Mouse (Mus musculus) urinary bladder, adult 18-20 months (tissue): ENCODE measurements around the gene Usp40.
A peak's percentile ranks its signal among the peaks of the same experiment; 100 is the strongest.

Source experiments
- DNase-seq, 2 experiments: peaks; one replicate each; pipeline ENCODE4 v3.0.0; 2022; ENCODE audit warnings: low spot score in 2 of 2, mixed read lengths in 2 of 2

Gene Usp40

DNA sequence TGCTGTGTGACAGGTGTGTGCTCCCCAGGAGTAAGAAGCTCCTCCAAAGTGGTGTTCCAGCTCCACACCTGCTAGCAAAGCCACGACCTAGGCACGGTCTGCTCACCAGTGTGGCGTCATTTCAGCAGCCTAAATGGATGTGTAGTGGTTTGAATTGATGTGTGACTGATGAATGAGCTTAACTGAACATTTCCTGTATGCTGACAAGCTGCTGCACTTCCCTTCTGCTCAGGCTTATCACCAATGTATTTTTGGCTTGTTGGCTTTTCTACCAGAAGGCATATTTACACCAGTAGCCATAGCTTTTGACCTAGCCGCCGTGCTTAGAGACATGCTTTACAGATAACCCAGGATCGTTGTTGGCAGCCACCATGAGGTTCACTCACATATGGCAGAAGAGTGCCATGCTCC is 60.7 kb downstream of the Usp40 start:
- DNase-seq: no peak

DNA sequence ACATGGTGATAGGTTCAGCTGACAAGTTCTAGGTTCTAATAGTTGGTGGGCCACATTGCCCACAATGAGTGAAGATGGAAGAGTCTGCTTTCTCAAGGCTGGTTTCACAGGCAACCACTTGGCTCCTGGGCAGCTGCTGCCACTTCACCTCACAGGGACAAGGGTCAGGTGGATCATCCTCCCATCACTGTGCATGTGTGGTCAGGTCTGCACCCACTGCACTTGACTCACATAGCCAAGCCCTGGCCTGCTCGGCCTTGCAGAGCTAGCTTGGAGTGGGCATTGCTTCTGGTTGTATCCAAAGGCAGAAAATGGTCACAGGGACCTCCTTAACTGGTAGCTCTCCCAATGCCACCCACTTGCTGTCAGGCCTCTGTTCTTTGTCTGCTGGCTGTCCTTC is 66.6 kb downstream of the Usp40 start:
- no peak for DNase-seq

DNA sequence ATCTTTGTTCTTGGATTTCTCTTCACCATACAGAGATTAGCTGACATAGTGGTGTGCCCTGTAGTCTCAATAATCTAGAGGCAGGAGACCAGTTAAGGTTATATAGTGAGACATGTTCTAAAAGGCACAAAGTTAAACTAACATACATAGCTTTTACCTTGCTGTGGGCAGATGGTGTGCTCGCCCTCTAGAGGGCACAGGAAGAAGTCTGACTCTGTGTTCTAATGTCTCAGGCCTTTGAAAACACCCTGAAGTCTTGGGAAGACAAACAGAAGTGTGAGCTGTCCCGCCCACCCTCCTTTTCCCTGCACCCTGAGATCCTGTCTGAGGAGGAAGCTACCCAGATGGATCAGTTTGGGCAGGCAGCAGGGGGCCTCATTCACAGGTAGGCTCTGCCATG is 71.8 kb downstream of the Usp40 start:
- DNase-seq: no peak

DNA sequence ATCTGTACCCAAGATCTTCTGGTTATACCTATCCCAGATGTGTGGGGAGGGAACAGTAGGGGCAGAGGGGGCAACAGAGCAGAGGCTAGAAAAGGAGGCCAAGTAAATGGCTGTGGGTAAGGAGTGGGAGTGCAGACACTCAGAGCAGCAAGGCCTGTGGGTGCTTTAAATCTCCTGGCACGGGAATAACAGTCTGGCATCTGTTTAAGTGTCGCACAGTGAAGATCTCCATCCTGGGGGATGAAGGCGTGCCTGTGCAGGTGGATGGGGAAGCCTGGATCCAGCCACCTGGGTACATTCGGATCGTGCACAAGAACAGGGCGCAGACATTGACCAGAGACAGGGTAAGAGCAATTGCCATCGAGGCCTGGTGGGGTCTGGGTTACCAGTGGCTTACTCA is 72.3 kb downstream of the Usp40 start:
- no peak for DNase-seq

DNA sequence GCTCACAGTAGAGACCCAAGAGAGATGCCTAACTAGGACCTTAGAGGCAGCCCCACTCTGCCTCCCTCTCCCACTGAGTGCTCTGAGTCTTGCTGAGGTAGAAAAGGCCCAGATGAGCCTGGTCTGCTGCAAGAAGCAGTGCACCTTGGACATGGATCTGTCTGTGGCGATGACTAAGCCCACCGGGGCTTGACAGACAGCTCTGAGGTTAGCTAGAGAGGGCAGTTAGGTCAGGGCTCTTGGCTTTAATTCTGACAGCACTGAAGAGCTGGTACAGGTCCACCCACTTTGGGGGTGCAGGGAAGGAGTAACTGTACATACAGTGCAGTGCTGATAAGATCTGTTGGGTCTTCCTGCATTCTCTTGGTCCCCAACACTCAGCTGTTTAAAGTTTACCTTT is 72.8 kb downstream of the Usp40 start:
- DNase-seq: no peak

DNA sequence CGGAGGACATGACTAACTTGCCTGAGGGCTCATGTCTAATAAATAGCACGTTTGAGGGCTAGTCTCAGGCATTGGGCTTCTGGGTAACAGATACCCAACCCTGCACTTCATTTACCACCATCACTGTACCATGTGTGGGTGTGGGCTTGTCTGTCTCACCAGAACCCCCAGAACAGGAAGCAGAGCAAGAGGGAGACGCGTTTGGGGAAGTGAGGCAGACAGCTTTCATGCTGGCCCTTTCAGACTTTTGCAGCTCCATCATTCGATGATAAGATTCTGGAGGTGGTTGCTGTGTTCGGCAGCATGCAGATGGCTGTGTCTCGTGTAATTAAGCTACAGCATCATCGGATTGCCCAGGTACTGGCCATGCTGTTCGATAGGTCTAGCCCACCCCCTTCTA is 73.3 kb downstream of the Usp40 start:
- no peak for DNase-seq

DNA sequence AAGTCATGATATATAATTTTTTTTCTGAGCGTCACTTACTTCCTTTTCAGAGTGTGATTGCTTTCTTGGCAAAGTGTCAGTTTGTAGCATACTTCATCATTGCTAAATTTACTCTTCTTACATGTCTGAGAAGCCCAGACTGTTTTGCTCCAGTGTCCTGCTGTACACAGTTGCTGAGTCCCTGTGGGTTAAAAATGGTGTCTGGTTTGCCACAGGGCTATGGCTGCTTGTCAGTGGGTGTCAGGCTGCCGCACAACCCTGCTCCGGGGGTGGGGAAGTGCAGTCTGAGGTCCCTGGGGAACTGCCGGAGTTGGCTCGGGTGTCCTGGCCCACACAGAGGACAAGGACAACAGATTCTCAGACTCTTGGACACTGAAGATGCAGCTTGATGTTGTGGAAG is 75.3 kb downstream of the Usp40 start:
- DNase-seq: no peak

DNA sequence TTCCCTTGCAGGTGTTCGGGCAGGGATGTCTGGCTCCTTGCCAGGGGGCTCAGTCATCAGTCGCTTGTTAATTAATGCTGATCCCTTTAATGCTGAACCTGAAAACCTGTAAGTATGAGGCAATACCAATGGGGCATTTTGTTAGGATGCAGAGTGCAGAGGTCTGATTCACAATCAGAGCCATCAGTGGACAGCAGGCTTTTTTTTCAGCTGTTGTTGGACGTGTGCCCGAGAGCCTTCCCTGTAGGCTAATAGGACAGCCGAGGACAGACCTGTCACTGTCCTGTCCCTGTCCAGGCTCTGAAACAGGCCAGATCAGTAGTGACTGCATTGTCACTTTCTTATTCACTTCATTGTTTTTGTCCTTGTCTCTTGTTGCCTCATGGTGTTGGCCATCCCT is 78.6 kb downstream of the Usp40 start:
- DNase-seq: no peak

DNA sequence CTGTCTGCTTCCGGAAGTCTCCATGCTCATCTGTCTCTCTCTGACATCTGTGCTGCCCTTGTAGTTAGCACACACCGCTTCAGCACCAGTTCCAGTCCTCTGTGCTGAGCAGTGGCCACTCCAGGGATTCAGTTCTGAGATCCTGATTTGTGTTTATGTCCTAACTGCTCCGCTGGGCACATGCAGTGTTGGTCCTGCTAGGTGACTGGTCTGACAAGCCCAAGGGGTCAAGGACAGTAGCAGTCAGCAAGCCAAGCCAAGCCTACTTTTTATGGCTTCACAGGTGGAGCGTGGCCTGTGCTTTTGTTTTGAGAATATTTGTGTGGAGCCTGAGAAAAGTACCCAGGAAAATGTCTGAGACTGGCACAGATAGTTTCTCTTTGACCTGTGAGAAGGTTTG is 83.5 kb downstream of the Usp40 start:
- no peak for DNase-seq

DNA sequence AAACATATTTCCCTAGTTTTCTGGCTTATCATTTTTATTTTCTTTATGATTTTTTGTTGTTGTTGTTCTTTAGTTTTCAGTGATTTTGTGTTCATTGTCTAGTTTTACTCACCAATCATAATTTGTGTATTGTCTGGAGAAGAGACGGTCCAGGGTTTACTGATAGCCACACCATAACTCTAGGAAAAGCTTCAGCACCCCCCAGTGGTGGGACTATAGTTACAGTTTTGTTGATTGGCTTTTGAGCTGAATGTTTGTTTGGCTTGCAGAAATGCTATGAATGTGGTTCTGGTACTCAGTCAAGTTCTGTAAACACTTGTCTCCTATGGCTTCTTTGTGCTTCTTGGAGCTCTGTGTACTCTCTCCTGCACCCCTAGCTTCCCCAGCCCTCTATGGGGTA is 85.7 kb downstream of the Usp40 start:
- DNase-seq: peak in 1 of 2 experiments; percentile 33

DNA sequence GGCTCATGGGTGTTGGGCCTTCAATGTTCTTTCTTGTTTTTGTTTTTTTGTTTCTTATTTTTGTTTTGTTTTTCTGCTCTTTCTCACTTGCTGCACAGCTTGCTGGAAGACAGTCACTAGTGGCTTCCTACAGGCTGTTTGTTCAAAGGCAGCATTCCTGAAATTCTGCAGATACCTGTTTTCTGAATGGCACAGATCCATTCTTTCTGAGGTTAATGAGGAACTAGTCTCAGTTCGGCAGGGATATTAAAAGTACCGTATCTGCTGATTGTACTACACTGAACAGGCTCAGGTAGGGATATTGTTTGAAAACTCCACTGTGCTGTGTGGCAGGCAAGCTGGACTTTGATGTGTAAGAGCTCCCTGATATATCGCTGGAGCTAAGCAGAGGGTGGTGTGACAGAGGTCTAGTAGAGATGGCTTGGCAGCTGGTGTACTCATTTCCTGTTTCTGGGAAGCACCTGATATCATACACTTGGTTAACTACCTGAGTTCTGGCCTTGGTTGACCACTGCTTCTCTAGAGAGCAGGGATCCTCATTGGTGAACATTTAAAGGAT is 88.2 kb downstream of the Usp40 start:
- DNase-seq: no peak

DNA sequence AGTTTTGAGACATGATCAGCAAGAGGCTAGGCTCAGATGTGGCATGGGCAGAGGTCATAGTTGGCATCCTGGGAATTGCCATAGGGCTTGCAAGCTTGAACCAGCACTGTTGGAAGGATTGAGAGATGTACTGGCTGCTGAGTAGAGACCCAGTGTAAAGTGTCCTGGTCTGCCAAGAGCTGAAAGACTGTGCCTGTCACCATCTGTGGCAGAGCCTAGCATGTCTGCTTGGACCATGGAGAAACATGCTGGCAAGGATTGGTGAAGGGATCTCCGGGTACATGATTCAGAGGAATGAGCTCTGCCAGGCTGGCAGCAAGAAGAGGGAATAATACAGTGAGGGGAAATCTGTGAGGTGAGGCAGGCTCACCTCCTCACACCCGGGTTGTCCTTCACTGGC is 90.3 kb downstream of the Usp40 start:
- DNase-seq: no peak

DNA sequence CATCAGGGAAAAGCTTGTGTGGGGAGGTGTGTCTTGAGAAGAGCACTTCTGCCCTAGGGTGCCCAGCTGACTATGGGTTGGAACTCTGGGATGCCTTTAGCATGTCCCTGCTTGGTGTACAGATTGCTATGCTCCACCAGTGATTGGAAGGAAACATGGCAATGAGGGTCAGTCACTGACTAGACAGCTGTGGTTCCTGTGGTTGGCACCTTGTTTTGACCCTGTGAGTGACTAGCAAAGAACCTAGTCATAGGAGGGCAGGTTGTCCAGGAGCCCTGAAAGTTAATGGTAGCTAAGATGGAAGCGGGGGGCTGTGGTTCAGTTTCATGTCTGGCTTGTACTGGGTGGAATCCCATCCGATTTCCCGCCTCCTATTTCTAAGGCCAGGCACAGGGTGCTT is 91.0 kb downstream of the Usp40 start:
- no peak for DNase-seq

DNA sequence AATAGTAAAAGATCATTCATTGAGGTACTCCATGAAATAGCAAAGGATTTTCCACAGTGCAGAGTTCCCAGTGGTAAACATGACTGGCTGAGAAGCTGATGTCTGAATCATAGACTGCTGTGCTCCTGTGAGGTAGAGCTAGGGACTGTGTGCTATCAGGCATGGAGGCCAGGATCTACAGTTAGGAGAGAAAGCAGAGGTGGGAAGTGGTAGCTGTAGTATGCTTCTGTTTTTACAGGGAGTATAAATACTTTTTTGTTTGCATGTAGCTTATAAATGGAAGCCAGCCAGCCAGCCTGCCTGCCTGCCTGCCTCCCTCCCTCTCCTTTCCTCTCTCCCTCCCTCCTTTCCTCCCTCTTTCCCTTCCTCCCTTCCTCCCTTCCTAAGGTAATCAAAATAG is 95.0 kb downstream of the Usp40 start:
- no peak for DNase-seq

DNA sequence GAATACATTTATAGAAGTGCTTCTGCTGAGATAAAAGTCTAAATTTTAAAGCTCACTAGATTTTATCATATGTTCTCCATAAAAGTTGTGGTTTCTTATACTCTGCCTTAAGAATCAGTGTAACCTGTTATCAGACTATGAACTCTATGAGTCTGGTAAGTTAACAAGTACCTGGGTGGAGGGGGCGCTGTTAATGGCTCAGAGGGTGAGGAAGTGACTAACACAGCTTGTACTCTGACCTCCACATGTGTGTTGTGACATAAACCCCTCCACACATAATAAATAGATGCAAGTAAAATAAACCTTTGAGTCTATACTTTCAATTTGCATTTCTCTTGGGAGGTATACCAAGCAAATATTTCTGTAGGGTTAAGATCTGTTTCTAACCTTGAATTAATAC is 97.9 kb downstream of the Usp40 start:
- no peak for DNase-seq

DNA sequence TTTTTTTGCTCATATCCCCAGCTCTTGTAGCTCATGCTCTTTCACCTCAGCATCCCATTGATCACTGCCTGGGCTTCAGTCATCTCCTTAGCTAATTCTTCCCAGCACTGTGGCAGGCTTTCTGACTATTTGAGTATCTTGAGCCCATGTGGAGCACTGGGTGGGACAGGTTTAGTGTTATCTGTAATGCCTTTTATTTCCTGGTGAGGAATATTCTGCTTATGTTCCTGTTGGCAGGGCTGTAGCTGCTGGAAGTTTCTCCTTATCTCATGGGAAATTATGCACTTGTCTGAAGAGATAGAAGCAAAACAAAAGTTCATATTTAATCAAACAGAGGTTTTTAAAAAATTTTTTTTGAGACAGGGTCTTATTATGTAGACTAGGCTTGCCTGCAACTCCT is 98.8 kb downstream of the Usp40 start:
- no peak for DNase-seq

DNA sequence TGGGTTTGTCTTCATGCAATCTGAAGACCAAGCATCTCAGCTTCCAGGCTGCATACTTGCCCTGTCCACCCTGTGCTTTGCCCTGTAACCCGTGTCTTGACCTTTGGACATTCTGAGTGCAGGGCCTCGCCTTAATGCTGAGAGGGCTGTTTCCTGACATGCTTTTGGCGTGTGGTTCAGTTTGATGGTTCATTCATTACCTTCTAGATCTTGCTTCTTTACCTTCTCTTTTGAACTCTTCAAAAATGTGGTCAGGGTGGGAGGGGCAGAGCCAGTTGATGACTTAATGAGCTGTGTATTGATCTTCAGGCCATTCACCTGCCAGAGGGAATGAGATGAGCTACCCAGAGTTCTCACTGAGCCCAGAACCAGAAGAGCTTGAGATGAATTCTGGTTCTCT is 99.6 kb downstream of the Usp40 start:
- DNase-seq: no peak

DNA sequence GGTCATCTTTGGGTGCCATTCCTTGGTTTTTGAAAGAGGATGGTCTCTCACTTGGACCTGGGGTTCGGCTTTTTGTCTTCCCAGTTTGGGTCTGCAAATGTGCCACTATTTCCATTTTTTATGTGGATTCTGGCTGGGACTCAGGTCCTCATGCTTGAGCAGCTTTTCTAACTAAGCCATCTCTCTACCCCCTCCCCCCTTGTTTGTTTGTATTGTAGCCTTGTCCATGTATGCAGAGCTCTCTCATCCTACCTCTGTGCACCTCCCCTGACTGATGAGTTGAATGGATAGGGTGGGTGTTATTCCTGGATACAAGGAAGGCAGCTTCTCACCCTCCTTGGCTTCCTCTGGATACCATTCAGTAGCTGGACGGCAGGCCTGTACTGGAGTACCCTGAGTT is 100.3 kb downstream of the Usp40 start:
- DNase-seq: no peak

DNA sequence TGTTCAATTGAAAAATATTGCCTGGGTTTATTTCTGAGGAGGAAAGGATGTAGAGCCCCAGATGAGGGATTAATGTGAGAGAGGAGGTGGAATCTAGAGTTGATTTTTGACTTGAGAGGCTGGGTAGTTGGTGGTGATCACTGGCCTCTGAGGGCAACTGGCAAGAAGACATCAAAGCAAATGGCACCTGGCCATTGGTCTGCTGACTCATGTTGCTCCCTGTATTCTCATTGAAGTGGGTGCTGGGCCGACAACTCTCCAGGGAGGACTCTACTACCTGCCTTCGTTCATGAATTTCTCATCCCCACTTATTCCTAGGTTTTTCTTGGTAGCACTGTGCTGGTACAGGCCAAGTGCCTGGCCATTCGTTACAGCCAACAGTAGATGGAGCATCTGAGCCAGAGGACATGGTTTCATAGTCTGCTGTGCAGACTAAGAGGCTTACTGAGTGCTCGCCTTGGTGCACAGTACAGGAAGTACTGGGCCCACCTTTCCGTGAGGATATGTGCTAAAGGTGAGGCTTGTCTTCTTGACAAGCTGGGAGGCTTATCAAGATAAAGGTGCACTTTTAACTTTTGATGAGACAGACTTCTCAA is 101.9 kb downstream of the Usp40 start:
- no peak for DNase-seq

DNA sequence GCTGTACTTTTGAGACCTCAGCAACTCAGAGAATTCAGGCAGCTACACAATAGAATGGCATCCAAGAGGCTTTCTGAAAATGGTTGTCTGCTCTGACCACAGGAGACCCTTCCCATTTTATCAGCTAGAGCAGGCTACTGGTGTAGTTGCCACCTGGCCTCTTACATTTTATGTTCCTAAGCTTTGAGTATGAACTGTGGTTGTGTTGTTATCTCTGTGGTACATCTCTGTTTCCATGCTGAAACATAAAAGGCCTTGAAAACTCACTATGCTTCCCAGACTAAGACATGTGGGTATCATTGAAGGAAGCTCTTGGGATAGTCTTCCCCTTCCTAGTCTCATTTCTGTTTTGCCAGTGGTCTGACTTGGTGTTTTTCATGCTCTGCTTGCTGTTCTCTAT is 106.2 kb downstream of the Usp40 start:
- DNase-seq: no peak

DNA sequence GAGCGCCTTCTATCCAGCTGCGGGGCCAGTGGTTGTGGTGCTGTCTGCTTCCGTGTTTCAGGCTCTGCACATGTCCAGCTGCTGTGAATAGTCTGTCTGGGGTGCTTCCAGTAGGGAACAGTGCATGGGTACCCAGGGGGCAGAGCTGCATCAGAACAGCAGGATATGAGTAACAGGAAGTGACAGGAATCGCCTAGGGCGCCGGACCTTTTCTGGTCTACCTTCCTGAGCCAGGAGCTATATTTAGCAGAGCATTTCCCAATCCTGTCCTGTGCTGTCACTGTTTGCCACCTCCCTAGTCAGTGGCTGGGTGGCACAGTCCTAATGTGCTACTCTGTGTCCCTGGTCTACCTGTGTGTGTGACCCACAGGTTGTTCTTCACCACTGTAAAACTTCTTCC is 107.4 kb downstream of the Usp40 start:
- DNase-seq: no peak

DNA sequence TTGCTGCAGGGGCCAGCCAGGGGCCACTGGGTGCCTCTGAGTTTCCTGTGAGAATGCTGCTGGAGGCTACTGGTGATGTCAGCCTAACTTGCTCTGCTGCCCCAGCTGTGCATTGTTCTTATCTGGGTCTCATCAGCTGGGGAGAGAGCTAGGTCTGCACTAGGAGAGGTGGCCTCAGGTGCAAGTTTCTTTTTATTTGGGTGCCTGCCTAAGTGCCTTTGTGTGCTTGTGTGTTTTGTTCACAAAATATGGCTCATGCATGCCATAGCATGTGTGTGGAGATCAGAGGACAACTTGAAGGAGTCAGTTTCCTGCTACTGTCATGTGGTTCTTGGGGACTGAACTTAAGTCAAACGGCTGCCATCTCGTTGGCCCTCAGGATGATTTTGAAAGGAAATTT is 108.7 kb downstream of the Usp40 start:
- no peak for DNase-seq

DNA sequence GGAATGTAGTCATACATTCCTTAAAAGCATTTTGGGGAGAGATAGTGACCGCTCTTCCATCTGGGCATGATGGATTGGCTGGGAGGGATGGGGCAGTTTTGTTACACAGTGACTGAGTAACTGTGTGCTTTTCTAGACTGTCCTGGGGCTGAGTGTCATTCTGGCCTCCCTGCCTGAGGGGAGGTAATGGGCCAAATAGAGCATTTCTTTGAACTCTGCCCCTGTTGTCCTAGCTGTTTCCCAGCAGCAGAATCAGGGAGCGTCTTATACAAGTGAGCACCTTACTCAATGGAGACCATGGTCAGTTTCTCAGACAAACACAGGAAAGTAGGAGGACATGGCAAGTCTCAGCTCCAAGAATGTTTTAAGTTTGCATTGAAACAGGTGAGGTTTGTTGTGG is 111.4 kb downstream of the Usp40 start:
- no peak for DNase-seq
